Mouse (Mus musculus) heart, postnatal 25 days (tissue): Measurements from ENCODE around the gene Plcl2. TPM values are rescaled to one million over a fixed set of nuclear protein-coding genes. Genes with fewer than 3 reads are reported as not detected.
A peak's percentile ranks its signal among the peaks of the same experiment; 100 is the strongest.

Experiments used
- DNase-seq: peaks from one replicate; pipeline ENCODE4 v3.0.0; 2022; ENCODE audit warnings: low spot score
- intact Hi-C: fragments of 180-260 bp; cut with DNase I; formaldehyde crosslinking; loops from one replicate; pipeline ENCODE4 v1.15.1; 2025
- total RNA-seq, 2 experiments: library from RNA; stranded (reverse); gene quantifications; 2 replicates each; pipeline ENCODE4 v1.2.3; 2021

Plcl2 gene
- 1 to 10 TPM; 8.3 to 9.5 TPM for total RNA-seq

DNA sequence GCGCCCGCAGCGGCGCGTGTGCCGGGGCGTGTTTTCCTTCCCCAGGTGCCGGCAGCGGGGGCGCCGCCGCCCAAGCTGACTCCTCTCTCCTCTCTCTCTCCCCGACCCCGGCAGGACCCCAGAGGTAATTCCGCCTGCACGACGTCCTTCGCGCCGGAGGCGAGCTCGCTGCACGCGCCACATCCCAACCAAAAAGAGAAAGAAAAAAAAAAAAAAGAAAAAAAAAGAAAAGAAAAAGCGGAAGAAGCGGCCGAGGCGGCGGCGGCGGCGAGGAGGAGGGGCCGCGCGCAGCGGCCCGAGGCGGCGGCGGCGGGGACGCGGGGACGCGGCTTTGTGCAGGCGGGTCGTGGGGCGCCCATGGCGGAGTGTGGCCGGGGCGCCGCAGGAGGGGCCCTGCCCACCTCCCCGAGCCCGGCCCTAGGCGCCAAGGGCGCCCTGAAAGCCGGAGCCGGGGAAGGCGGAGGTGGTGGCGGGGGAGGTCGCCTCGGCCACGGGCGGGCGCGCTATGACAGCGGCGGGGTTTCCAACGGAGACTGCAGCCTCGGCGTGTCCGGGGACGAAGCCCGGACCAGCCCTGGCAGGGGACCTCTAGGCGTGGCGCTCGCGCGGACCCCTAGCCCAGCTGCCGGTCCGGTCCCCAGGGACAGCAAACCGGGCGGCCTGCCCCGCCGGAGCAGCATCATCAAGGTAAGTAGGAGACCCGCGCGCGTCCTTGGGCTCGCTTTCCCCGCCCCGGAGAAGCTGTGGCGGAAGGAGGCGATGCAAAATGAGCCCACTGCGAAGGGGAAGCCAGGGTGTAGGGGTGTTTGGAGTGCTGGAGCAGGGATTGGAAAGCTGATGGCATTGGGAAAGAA lies at the start of gene Plcl2:
Gene Plcl2 (plus strand): TSS at position 153 of the 854 bp plus-strand sequence.
- DNase-seq, result peak; percentile 43
- intact Hi-C loops, result loop anchor here (2.0 to 5.0 kb wide), 4 partner anchors 41 to 288 kb away; partner anchors contain the start of gene Dazl

GRCm38 (mm10) chr17:50460301-50460700 lies 48.9 kb upstream of the Plcl2 start:
- intact Hi-C loops, result no loop called here
- no peak for DNase-seq

GRCm38 (mm10) chr17:50467438-50467837 lies 41.8 kb upstream of the Plcl2 start:
- no peak for DNase-seq
- intact Hi-C loops, result no loop called here

GRCm38 (mm10) chr17:50469126-50469525 lies 40.1 kb upstream of the Plcl2 start:
- DNase-seq, result no peak
- intact Hi-C loops, result loop anchor here (2.0 kb wide), 1 partner anchor 40 kb away; the partner anchor contains the start of gene Plcl2

DNA sequence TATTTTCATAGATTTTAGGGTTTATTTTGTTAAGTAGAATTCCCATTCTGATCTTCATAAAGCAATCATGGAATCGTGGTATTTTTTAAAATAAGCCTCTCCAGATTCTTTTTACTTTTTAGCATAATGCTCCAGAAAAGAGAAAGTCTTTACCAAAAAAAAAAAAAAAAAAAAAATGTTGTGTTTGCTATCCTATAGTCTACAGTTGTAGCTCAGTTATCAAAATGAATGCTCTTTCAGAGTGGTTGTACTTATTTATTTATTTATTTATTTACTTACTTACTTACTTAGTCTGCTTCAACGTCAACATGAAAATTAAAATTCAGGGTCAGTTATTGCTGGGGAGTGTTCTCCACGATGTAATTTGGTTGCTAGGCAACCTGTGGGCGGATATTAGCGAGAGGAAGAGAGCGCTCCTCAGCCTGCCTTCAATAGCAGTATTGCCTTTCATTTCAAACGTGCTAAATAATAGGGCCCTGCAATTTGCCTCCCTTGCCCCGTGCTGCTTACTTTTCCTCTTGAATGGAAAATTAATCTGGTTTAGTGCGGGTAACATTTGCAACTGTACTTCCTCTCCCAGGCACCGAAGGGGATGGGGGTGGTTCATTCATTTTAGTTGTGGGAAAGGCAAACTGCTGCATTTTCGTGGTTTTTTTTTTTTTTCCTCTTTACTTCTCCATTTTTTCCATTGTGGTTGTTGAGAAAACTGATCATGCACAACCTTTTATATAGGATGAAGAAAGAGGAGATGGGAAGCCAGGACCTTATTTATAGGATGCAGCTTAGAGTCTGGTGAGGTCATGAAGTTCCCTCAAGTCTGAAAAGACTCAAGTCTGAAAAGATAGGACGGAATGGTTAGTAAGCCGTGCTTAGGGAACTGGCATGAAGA lies 39.4 kb upstream of the Plcl2 start:
- intact Hi-C loops, result loop anchor here (2.0 kb wide), 1 partner anchor 39 kb away; the partner anchor contains the start of gene Plcl2
- no peak for DNase-seq

DNA sequence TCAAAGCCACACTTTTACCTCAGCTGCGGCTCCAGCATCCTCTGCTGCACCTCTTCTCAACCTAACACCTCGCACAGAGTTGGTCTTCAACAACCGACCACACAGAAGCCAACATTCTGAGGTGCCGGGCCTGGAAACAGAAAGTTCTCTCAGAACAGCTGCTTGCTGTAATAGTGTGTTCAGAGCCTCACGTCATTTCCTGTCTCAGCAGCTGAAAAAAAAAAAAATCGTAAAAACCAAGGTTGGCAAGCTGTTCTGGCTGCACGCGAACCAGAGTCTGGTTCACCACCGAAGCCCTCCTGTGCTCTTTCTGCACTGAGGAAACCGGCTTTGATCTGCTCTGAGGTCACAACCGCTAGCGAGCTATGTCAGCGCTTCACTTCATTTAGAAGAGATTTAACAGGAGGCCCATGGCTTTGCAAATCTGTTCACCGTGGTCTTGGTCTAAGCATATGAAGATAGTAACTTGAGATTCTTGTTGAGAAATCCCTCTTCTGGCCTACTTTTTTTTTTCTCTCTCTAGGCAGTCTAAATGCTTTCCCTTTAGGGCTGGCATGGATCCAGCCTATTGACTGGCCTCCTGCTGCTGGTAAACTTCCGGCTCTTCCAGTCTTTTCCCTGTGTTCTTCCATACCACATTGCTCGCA lies 38.6 kb upstream of the Plcl2 start:
- intact Hi-C loops, result no loop called here
- peak; percentile 24 for DNase-seq

GRCm38 (mm10) chr17:50471230-50471629 lies 38.0 kb upstream of the Plcl2 start:
- intact Hi-C loops, result no loop called here
- no peak for DNase-seq

- intact Hi-C loops, result no loop called here
- no peak for DNase-seq
Measured at GRCm38 (mm10) chr17:50477277-50477676, 31.9 kb upstream of the Plcl2 start.

DNA sequence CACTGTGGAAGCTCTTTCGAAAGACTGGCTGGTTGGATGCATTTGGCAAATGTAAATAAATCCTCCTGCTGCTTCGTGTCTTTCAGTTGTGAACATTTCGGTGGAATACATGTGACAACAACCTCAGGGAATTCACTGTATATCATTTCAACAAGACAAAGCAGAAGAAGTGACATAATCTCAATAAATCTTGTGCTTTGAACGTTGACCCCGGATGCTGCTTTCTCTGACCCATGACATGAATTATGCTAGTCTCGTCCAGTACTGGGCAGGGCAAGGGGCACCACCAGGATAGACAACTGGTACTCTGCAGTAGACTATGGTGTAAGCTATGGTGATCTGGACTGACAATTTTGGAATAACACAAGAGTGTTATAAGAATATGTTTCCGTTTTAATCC lies 28.3 kb upstream of the Plcl2 start:
- intact Hi-C loops, result no loop called here
- no peak for DNase-seq

- intact Hi-C loops, result no loop called here
- DNase-seq, result no peak
Measured at GRCm38 (mm10) chr17:50483700-50484099, 25.5 kb upstream of the Plcl2 start.

GRCm38 (mm10) chr17:50484981-50485380 lies 24.2 kb upstream of the Plcl2 start:
- no peak for DNase-seq
- intact Hi-C loops, result no loop called here

DNA sequence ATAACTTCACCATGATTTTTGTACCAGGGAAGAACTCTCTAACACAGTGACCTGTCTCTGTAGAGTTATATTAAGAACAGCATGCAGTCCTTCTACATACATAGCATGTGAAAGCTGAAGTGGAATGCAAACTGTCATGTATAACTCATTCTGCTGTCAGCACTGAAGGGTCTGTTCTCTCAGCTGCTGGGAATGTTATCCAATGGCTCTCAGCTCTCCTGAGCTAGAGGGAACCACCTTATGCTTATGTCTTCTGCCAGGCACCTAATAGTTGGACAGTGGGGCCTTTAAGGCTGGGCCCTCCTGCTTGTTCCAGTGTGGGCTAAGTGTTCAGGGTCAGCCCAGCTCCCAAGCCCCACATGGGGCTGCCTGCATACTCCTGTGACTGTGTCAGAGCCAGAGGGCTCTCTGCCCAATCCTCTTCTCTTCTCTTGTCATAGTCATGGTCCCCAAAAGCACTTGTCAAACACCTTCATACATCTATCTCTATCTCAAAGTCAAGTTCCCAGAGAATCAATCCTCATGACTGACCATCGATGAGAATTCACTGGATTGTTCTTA lies 22.1 kb upstream of the Plcl2 start:
- DNase-seq, result no peak
- intact Hi-C loops, result no loop called here

DNA sequence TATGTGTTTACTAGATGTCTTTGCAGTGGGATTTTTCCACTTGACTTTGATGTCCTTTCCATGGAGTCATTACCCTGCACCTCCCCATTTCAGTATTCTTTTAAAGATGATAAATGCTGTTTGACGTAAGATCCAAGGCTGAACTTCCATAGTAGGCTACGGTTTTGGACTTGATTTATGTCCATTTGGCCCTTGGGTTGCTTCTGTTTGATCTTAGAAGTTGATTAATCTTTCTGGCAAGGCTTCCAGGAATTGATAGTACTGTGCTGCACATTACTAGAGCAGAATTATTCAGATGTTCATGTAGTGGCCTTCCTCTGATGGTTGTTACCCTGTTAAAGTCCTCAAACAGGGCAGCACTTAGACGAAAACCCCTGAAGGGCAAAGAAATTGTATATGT lies 21.5 kb upstream of the Plcl2 start:
- intact Hi-C loops, result no loop called here
- DNase-seq, result no peak

- intact Hi-C loops, result no loop called here
- no peak for DNase-seq
Measured at GRCm38 (mm10) chr17:50488406-50488805, 20.8 kb upstream of the Plcl2 start.

GRCm38 (mm10) chr17:50488895-50489294 lies 20.3 kb upstream of the Plcl2 start:
- intact Hi-C loops, result no loop called here
- no peak for DNase-seq

DNA sequence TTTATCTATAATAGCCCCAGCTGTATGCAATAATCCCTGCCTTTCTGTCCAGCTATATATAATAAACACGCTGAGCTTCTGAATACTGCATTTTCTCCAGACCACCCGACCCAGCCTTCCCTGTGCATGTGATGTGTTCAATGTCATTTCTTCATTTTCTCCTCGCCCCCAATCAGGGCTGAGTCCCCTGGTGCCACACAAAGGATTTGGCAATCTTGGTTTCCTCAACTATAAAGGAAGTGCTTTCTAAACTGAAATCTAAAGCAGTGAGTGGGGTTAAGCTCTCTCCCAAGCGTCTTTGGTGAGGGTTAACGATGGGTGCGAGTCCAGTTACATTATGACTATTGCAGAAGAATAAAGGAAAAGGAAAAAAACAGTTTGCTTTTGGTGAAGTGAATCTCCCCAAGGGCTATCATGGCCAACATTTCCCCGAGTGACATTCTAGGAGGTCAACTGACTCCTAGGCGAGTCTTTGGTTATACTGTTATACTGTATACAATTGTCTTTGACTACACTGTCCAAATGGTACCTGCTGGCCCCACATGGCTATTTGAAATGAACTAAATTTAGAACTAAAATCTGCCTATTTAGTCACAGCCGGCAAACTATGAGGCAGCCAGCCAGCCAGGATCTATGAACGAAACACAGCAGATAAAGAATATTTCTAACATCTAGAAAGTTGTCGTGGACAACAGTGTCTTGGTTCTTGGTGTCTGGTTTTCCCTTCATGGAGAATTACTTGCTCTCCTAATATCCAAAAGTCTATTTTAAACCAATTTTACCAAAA lies 18.4 kb upstream of the Plcl2 start:
- DNase-seq, result no peak
- intact Hi-C loops, result no loop called here

- DNase-seq, result no peak
- intact Hi-C loops, result no loop called here
Measured at GRCm38 (mm10) chr17:50491496-50491895, 17.7 kb upstream of the Plcl2 start.

DNA sequence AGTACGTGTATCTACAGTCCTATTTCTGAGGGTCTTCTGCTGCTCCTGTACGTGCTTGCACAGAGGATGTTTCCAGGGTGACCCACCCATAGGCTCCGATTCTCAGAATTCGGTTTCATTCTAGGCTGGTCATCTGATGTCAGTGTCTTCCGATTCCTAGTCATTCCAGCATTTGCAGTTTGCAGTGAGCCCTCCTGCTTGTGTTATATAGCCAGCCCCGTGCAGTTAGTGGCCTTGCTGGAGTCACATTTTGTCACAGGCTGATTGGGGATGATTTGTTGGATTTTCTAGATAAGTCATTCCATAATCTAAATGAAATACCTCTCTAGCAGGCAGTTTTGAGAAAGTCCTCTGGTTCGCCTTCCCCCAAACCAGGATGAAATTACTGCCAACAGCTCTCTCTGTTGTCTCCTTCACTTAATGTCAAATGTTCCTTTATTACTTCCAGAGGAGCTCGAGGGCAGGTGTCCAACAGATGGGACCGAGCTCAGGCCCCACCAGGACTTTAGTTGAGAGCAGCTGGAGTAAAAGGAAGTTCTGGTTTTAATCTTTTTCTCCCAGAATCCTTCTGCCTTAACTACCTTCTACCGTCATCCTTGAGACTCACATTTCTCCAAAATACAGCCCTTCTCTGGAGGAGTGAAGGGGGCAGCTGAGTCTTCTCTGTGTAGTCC lies 13.8 kb upstream of the Plcl2 start:
- intact Hi-C loops, result no loop called here

More for the DNA sequence above, 13.8 kb upstream of the Plcl2 start:
- DNase-seq, result no peak
